Mouse (Mus musculus) skeletal muscle tissue, adult 2 months (tissue): Measurements from ENCODE around the gene Gm17334.
A peak's percentile ranks its signal among the peaks of the same experiment; 100 is the strongest.

Experiments
- DNase-seq: peaks from one replicate; pipeline ENCODE4 v3.0.0-alpha.2; 2012; ENCODE audit warnings: low read depth, low spot score

Gm17334 gene

GRCm38 (mm10) chr11:53773087-53773486 is at the start of gene Gm17334:
Gm17334 (minus strand) TSS chr11:53773187.
- no peak for DNase-seq

DNA sequence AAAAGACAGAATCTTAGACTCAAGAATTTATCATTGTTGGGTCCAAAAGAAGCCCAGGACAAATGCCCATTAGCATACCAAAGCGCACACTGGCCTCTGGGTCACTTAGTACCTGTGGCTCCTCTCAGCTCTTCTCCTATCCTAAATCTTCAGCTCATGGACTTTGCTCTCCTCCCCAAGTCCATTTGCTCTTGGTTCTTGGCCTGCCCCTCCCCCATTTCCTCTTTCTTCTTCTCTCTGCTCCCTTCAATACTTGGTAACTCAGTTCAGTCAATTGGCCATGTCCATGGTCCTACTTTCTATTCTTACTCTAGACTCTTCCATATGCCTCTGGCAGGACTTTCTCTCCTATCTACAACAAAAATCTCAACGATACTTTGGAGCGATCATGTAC is 49.0 kb upstream of the Gm17334 start:
- DNase-seq, result no peak

GRCm38 (mm10) chr11:53821230-53821944 is 48.4 kb upstream of the Gm17334 start:
- no peak for DNase-seq

DNA sequence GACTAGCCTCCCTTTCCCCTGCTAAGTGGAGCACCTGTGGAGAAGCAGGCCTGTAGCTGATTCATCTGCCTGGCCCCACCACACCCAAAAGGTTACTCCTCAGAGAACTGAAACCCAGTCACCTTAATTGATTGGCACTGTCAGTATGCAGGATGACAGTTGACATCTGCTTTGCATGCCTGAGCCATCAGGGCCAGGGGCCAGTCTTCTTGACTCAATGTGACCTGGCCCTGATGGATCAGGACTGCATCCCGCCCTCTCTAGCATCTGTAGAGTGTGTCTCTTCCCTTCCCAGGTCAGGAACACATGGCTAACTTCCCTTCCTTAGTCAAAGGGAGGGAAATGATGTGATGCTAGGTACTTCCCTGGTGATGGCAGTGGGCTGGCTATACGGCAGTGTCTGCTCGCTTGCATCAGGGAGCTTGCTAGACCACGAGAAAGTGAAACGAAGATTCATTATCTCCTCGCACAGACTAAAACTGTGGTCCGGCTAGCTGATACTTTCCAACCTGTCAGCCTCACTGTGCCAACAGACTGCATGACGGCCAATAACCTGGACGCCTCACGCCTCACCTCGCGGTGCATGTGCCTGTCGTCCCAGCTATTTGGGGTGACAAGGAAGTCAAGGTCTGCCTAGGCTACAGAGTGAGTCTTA is 47.7 kb upstream of the Gm17334 start:
- DNase-seq, result no peak

- DNase-seq, result no peak
Measured at GRCm38 (mm10) chr11:53819511-53819910, 46.5 kb upstream of the Gm17334 start.

- no peak for DNase-seq
Measured at GRCm38 (mm10) chr11:53818794-53819193, 45.8 kb upstream of the Gm17334 start.

GRCm38 (mm10) chr11:53816841-53817375 is 43.9 kb upstream of the Gm17334 start:
- no peak for DNase-seq

GRCm38 (mm10) chr11:53814810-53815209 is 41.8 kb upstream of the Gm17334 start:
- no peak for DNase-seq

GRCm38 (mm10) chr11:53813001-53813868 is 40.2 kb upstream of the Gm17334 start:
- DNase-seq, result peak; percentile 85

DNA sequence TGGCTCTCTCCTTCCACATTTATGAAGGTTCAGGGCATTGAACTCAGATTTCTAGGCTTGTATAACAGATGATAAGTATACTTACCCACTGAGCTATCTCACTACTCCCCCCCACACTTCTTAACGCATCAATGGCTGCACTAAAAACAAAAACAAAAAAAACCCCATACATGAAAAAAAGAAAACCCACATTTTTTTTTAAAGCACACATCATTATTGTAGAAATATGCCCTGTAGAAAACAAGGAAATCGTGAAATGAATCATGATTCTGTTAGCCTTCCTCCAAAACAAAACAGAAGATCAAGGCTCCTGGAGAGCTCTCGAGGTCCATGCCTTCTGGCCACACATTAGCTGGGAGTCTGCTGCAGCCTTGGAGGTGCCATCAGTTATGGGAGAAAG is 38.3 kb upstream of the Gm17334 start:
- DNase-seq, result no peak

- no peak for DNase-seq
Measured at GRCm38 (mm10) chr11:53810749-53811148, 37.8 kb upstream of the Gm17334 start.

- DNase-seq, result no peak
Measured at GRCm38 (mm10) chr11:53810156-53810555, 37.2 kb upstream of the Gm17334 start.

DNA sequence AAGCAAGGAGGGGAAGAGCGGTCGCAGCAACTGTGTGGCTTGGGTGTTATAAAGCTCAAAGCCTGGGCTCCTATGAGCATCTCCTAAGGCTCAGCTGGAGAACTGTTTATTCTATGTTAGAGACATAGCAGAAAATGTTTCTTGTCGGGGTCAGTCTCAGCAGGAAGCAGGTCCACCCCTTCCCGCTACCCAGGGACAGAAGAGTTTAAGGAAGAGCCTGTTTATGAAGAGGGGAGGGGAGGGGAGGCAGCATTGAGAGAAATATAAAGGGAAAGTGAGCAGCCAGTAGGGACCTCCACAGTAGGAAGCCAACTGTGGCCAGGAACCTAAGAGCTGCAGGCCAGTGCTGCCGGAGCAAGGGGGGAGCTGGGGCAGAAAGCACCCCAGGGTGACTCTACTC is 36.4 kb upstream of the Gm17334 start:
- no peak for DNase-seq

DNA sequence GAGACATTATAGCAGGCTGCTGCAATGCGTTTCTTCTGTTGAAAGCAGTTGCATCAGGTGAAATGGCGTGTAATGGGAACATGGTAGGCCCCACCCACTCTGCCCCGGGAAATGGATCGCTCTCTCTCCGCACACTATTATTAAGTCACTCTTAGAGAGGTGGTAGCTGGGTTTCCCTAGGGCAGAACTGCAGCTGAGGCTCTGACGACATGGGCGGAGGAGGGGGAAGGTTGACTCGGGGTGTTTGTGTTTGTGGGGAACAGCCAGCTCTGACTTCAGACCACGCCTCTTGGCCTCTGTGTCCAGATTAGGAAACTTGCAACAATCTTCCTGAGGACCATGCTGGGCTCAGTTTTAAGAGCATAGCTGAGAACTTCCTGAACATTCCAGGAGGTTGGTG is 32.8 kb upstream of the Gm17334 start:
- peak; percentile 82 for DNase-seq

DNA sequence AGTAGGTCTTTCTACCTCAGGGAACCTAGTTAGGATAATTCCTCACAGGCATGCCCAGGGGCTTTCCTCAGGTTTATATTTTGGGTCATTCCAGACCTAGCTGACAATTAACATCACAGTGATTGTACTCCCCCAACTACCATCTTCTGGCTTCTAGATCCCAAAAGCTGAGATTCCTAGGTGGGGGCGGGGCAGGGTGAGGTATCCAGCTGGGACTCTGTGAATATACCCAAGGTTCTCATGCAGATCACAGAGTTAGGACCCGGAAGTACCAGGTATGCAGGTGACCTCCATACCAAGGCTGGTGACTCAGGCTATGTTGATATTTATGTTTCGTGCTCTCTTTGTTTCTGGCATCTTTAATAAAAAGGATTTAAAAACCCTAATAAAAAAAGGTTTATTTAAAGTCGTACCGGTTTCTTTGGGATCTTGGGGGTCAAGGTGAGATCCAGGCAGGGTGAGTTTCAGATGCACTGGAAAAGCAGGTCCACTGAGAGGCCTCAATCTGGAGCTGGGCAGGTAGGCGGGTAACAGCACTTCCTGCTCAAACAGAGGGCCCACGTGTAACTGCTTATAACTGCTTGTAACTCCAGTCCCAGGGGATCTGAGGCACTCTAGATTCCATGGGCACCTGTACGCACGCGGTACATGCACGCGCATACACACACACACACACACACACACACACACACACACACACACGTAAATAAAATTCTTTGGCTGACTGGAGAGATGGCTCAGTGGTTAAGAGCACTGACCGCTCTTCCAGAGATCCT is 31.8 kb upstream of the Gm17334 start:
- no peak for DNase-seq

DNA sequence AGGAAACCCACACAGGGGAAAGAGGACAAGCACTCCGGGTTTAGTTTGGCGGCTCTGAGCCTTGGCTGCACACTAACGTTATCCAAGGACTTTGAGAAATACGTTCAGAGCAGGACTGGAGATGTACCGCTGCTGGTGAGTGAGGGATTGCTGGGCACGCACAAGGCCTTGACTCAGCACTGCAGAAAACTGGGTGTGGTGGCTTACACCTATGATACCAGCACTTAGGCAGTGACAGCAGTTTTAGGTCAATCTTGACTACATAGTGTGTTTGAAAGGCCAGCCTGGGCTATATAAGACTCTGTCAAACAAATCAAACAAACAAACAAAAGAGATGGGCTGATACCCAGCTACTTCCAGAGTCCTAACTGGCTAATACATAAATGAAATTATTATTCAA is 30.5 kb upstream of the Gm17334 start:
- no peak for DNase-seq

GRCm38 (mm10) chr11:53803093-53803492 is 30.1 kb upstream of the Gm17334 start:
- DNase-seq, result no peak

DNA sequence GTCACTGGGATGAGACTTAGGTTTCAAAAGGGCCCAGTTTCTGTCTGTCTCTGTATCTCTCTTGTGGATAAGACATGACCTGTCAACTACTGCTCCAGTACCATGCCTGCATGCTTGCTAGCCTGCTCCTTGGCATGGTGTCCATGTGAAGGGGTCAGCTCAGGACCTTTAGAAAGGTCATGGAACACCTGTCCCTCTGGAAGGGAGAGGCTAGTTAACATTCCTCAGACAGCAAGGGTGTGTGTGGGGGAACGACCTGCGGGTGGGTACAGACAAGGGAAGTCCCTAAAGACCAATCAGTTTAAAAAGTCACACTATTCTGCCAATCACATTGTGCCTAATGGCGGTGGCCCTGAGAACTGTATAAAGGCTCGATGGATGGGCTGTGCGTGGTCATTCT is 28.0 kb upstream of the Gm17334 start:
- no peak for DNase-seq

- DNase-seq, result no peak
Measured at GRCm38 (mm10) chr11:53800036-53800435, 27.0 kb upstream of the Gm17334 start.

- no peak for DNase-seq
Measured at GRCm38 (mm10) chr11:53798041-53798711, 25.2 kb upstream of the Gm17334 start.

DNA sequence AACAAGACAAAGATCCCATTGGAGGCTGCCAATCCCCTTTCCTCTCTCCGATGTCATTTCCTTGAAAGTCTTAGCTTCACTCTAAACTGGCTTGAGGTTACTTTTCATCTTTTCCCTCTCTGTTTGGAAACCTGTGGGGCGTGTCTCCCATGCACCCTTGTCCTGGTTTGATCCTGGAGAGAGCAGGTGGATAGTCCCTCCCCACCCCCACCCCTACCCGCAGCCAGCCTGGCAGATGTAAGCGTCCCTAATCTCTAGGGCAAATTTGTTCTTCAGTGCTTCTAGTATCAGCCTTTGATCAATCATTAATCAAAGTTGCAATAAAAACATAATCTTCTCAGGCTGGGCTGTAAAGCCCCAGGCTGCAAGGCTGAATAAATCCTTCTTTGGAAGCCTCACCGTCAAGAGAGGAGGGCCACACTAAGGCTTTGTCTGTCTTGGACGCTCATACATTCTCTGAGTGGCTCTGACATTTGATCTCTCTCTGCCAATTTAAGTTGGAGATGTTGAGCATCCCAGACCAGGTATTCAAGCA is 24.5 kb upstream of the Gm17334 start:
- DNase-seq, result no peak
